Mouse (Mus musculus) testis, postnatal 14 days (tissue): ENCODE results near the gene Bloc1s3.

Experiments used
- DNase-seq: peaks from one replicate; pipeline ENCODE4 v3.0.0; 2021; ENCODE audit warnings: low spot score

Bloc1s3 gene

DNA sequence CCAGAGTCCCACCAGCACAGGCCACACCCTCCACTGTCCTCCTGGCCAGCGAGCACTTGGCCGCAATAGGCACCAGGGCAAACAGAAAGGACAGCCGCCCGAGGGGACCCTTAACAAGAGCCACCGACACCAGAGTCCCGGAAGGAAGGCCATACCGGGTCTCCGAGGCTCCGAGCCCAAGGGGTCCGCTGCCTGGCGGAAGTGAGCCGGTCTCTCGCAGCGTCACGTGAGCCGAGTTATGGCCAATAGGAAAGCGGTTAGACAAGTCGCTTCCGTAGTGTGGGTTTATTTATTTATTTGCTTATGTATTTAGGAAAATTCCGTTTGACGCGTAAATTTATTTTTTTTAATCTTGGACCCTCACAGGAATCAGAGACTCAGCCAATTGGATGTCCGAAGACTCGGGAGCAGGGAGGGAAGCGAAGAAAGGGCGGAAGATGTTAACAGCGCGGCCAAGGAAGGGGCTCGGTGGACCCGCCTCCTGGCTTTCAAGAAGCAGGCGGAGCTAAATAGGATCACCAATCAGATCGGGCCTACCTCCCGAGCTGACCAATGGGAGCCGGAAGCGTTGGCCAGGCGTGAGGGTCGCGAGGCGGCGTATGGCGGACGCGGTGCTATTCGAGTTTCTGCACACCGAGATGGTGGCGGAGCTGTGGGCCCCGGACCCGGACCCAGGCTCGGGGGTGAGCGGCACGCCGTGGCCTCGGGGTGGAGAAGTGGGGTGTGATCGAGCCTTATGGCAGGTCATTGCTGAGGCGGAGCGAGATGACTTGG lies at the start of gene Bloc1s3, which contains the start of gene Trappc6a:
Gene Bloc1s3 (minus strand): TSS at position 218 of the 774 bp plus-strand sequence.
Gene Trappc6a (plus strand): TSS at position 246 of the 774 bp plus-strand sequence.
- peak; percentile 94 for DNase-seq

DNA sequence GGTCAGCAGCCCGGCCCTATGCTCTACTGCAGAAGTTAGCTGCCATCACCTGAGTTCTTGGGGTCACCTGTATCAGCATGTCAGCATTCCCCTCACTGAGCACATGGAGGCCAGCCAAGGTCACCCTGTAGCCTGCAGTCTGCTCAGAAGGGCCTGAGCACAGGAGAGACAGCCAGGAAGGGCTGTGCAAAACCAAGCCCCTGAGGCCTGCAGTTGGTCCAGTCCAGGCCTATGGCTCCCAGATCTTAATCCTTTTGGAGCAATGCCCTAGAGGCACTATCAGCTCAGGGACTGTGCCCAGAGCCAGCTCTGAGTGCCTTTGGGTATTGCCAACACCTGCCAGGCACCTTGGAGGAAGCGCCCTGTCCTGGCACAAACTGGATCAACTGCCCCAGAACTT lies 48.9 kb upstream of the Bloc1s3 start:
- DNase-seq, result no peak

DNA sequence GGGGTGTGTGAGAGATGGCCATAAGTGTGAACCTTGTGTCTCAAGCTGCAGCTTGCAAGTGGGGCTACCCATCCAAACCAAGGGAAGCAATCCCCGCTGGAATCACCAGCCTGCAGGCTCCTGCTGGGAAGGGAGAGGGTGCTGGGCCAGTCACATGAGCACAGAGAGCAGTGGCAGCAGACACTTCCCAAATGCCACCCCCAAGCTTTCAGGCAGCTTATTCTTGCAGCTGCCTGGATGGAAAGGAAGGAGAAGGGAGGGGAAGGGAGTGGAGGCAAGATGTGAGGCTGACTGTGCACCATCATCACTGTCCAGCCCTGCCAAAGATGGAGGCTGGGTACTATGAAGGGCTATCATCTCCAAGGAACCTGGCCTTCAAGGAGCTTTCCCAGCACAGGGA lies 46.0 kb upstream of the Bloc1s3 start:
- DNase-seq, result no peak

DNA sequence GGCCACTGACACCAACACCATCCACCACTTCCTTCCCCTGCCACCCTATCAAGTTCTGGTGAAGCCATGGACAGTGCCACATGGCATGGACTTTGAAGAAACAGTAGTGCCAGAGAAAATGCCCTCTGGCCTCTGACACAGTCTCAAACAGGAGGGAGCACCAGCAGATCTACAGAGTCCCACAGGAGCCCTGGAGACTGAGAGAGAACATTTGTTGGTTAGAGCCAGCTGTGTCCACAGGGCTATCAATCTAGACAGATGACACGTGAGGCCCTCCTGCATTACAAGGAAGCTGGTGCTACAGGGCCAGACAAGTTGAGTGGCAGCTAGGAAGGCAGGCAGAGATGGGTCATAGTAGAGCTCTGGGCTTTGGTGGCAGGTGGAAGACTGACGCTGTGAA lies 44.3 kb upstream of the Bloc1s3 start:
- no peak for DNase-seq

DNA sequence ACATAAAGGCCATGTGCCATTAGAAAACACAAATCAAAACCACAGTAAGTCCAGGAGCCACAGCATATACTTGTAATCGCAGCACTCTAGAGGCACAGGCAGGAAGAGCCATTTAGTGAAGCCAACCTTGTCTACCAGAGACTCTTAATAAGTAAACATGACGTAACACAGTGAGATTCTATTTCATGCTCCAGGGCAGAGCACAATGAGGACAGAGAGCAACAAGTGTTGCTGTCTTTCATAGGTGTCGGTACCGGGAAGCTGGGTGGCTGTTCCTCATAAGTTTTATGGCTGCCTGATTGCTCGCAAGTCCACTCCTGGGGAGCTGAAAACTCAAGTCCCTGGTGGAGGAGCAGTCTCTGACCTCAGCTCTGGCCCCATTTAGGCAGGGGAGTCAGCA lies 43.5 kb upstream of the Bloc1s3 start:
- no peak for DNase-seq

DNA sequence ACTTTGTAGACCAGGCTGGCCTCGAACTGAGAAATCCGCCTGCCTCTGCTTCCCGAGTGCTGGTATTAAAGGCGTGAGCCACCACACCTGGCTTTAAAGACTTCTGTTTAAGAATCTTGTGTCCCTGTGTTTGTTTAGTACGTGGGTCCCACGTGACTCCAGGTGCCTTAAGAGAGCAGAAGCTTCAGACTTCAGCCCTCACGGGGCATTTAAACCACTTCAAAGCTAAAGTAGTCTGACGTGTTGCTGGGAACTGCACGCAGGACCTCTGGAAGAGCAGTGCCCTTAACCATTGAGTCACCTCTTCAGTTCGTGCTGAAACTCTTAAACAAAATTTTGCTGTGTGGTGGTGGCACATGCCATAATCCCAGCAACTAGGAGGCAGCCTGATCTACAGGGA lies 41.2 kb upstream of the Bloc1s3 start:
- DNase-seq, result no peak

DNA sequence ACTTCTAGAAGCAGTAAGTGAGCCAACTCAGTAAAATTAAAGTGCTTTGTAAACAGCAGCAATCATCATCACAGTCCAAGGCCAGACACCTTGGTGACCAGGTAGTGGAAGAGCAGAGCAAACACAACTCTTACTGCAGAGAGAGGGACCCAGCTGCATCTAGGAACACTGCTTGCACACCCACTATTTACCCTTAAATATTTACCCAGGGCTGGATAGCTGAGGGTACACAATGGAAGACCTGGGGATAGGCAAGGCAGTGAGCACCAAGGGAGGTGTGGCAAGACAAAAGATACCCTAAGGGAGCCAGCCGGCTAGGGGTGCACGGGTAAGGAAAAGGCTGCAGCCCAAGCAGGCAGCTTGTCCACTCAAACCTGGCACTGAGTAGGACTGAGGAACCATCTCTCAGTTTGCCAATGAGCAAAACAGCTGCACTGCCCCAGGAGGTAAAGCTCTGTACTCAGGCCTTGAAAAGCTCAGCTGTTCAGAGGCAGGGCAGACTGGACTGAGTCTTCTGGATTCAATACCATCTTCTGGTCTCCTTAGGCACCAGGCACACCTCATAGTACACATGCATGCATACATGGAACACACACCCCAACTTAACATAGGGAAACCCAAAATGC lies 39.3 kb upstream of the Bloc1s3 start:
- no peak for DNase-seq

DNA sequence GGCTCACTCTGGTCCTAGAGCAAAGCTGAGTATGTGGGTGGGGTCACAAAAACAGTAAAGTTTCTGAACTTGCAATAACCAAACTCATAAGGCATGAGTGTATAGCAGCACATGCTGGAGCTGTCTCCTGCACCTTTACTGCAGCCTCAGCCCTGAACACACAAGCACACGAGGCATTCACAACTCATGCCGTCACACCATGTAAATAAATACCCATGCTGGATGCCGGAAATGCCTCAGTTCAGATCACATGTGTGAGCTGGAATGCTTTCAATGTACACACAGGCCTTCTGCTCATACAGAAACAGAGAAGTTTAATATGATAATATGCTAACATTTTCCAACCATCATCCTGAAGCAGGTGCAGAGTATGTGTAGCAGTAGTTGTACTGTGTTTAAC lies 37.8 kb upstream of the Bloc1s3 start:
- DNase-seq, result no peak

DNA sequence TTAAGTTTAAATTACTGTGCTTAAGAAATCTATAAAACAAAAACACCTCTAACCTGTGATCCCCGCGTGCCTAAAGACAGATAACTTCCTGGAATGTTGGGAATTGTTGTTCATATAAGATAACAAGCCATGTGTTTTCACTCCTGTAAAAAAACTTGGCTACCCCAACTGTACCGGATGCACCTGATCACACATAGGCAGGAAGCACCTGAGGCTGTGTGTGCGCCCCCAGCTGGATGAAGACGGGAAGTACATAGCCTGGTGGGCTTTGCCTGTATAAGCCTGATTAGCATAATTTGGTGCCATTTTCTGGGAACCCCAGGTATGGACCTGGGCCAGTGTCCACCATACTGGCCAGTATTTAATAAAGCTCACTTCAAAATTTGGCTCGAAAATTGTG lies 35.4 kb upstream of the Bloc1s3 start:
- DNase-seq, result no peak

DNA sequence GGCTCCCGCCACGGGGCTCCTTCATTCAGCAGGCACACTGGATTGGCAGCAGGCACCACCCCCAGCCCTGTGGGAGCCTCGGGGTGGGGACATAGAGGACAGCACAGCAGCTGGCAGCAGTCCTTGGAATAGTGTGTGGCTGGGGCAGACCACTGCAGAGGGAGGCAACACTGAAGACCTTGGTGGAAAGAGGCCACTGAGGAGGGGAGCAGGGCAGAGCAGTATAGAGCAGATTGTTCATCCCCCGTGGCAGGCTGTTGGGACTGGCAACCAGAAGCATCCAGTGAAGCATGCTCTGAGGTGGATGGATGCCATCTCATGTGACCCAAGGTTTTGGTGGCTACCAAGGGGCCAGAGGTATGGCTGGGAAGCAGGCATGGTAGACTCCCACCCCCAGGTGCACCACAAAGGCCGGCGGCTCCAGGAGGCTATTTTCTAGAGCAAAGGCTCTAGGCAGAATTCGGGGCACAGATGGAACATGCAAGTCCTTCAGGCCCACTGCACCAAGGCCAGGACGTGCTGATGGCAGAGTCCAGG lies 34.1 kb upstream of the Bloc1s3 start:
- DNase-seq, result no peak

DNA sequence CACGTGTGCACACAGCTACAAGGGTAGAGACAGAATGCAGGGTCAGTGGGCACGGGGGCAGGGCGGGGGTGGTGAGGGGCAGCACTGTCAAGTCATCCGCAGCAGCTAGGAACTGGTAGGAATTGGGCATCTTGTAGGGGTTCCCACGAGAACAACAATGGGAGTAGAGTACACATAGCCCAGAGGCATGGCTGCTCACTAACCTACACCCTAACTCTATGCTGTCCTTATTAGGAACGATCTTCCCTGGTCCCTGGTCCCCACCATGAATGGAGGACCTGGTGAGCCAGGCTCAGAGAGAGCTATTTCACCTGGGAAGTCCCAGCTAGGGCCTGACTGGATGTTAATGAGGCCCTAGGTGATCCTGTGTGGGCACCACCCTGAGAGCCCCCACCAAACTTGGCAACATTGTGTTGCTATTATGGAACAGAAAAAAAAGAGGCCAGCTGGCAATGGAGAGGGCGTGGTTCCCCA lies 33.6 kb upstream of the Bloc1s3 start:
- no peak for DNase-seq

DNA sequence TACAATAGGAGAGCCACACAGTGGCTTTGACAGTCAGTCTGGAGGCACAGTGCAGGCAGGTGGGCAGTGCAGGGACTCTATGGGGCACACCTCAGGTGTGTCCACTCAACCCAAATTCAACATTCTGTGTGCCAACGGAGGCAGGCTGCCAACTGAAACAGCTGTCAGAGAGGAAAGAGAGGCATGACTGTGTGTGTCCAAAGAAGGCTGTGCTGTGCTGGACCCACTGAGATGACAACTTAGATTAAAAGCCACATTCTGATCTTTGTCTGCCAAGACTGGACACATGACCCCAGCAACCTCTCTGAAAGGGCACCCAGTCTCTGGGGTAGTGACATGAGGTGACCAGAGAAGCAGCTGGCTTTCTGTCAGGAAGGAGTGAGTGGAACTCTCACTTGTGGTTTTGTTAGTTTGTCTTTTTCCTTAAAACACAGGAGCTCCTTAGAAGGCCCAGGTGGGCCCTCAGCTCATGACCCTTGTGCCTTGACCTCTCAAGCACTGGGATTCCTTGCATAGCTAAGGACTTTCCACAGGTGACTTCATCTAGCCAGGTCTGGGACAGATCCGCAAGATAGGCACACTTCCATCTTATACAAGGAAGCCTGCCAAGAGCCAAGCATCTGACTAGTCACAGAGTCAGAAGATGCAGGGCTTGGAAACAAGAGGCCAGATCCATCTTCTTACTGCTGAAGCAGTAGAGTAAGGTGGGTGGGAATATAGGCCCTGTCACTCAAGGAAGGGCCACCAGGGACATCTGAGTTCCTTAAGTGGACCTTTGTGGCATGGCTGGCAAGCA lies 32.8 kb upstream of the Bloc1s3 start:
- DNase-seq, result no peak

DNA sequence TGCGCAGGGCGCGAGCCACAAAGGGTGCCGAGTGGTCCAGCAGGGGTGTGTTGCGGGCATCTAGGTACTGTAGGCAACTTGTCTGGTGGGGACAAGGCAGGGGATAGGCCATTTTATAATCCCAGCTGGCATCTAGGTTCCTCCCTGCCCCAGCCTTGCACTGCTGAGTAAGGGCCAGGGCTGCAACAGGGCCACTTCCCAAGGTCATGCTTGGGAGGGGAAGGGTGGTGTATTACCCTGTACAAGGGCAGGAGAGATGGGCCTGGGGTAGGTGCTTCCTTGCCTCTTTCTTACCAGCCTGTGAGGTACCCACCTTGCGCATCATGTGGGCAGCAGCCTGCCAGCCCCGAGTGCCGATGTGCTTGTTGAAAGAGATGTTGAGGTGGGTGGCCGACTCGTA lies 26.5 kb upstream of the Bloc1s3 start:
- DNase-seq, result no peak

DNA sequence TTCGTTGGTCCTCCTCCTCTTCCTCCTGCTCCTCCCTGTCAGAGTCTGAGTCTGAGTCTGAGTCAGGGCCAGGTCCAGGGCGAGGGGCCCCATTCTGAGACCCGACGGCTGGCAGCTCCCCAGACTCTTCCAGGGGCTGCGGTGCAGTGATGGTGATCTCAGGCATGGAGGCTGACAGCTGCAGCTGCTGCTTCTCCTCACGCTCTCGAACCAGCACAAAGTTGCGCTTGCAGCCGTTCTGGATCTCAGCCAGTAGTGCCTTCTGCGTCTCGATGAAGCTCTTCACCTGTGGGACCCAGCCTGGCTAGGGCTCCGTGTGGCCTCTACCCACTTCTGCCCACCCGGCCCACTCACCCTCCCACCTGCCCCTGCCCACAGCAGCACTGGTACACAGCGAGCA lies 24.1 kb upstream of the Bloc1s3 start:
- DNase-seq, result no peak

DNA sequence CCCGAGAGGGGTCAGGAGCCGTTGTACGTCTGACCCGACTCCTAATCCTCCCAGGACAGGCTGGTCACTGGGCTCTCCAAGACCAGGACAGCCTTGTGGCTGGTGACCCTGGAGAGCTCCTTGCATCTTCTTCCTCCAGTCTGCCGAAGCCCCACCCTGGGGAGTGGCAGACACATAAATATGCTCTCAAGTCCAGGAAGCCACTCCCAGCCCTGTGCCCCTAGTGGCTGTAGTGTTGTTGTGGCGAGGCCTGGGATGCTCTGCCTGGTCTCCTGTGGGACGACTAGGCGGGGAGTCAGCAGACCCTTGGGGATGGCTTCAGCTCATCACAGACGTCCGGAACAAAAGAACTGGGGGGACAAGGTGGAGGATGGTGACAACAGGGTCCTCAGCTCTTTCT lies 22.9 kb upstream of the Bloc1s3 start:
- no peak for DNase-seq

DNA sequence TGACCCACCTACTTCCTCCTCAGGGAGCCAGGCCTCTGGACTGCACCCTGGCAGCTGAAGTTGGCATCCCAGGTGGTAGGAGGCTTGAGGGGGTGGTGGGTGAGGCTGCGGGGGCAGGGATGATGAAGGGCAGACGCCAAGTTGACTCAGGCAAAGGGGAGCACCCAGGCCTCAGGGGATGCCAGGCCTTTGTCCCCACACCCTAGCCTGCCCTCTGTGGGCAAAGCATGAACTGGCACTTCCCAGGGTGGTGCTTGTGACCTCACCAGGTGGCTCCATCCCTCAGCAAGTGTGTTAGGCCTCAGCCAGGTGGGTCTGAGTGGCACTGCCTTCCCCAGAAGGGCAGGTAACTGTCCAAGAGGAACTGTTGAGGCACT lies 16.9 kb upstream of the Bloc1s3 start:
- DNase-seq, result no peak

DNA sequence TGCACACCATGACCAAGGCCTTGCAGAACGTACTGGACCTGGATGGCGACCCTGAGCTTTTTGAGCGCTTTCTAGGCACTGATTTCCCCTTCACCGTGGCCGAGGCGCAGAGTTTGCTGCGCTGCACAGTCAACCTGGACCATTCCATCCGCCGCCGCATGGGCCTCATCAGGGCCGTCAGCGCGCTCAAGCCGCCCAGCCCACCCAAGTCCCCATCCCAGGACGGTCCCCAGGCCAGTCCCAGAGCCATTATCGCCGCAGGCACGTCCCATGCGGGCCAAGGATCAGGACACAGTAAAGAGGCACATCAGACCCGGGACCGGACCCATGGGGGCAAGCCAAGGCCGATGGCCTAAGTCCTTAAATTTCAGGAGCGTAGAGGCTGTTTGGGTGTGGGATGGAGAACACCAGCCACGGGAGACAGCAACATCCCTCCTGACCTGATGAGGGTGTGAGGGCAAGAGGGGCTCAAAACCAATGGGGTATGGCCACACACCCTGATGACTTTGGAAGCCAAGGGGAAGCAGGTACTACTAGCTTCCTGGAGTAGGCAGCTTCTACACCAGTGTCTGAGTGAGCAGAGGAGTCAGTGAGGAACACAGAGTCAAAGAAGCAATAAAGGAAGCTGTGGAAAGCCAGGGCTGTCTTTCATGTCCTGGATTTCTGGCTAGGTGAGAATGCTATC lies 16.4 kb upstream of the Bloc1s3 start:
- DNase-seq, result no peak

DNA sequence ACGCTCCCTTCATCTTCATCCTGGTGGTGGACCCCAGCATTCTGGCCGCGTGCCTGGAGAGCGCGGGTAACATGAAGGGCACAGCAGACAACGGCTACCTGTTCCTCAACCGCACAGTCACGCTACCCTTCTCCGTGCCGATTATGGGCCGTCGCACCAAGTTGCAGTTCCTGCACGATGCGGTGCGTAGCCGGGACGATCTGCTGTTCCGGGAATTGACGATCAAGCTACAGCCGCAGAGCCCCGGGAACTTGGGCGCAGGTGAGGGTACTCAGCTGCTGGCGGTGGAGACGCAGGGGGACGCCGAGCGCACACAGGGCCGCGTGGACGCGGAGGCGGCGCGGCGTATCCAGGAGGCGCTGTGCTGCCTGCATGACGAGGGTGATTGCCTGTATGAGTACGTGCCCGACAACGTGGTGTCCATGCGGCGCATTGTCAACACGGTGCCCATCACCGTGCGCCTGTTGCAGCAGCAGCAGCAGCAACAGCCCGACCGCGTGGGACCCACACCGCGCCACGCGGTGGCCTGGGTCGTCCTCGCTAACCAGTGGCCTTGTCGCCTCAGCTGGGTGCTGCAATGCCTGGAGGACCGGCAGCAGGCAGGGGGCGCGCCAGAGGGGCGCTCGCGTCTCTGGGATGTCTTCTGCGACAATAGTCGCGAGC lies 15.7 kb upstream of the Bloc1s3 start:
- DNase-seq, result no peak

DNA sequence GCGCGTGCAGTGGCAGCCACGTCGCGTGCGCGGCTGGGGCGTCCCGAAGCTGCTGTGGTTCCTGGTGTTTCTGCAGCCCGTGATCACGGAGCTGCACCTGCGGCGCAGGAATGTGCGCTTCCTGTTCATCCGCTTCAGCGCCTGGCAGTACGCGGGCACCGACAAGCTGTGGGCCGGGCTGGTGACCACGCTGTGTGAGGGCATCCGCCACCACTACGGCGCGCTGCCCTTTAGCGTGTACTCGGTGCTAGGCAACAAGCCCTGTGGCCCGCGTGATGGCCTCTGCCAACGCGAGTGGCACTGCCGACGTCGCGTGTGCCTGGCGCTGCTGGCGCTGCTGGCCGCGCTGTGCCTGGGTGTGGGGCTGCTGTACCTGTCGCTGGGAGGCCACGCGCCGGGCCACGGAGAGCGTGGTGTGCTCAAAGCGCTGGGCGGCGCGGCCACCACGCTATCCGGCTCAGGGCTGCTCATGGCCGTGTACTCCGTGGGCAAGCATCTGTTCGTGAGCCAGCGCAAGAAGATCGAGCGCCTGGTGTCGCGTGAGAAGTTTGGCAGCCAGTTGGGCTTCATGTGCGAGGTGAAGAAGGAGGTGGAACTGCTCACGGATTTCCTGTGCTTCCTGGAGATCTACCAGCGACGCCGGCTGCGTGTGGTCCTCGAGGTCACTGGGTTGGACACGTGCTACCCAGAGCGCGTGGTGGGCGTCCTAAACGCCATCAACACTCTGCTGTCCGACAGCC lies 15.0 kb upstream of the Bloc1s3 start:
- no peak for DNase-seq

DNA sequence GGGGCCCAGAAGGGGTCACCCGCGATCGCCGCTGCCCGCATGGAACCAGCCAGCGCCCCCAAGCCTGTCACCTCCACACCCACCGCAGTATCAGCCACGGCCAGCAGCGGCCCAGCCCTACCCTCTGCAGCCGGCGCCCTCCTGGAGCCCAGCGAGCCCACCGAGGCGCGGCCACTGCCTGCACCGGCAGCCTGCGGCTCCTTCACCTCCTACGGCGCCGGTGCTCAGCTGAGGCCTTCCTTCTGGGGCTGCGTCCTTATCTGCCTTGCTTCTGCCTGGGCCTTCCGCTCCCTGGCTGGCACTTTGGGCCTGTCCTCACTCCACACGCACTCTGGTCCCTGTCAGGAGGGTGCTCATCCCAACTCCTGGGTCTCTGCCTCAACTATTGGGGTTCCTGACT lies 11.9 kb upstream of the Bloc1s3 start:
- DNase-seq, result no peak
